Mouse (Mus musculus) gastrocnemius, postnatal 36 days (tissue): ENCODE measurements around the gene 1700024G13Rik. TPM values are rescaled to one million over a fixed set of nuclear protein-coding genes. Genes with fewer than 3 reads are reported as not detected.

Source experiments
- DNase-seq, 2 experiments: peaks; one replicate each; pipeline ENCODE4 v3.0.0; 2022
- intact Hi-C: fragments of 180-260 bp; cut with DNase I; formaldehyde crosslinking; loops from one replicate; pipeline ENCODE4 v1.15.1; 2025
- total RNA-seq, 2 experiments: library from RNA; stranded (reverse); gene quantifications; 2 replicates each; pipeline ENCODE4 v1.2.3; 2021

1700024G13Rik gene
- total RNA-seq, 2 experiments from 2014 or later = not detected

- intact Hi-C loops = no loop called here
- DNase-seq = no peak
Measured at GRCm38 (mm10) chr14:32332515-32333445, 55.4 kb downstream of the 1700024G13Rik start.

GRCm38 (mm10) chr14:32327366-32327765 lies 60.8 kb downstream of the 1700024G13Rik start:
- intact Hi-C loops = loop anchor here (10.0 kb wide), 1 partner anchor 267 kb away; the partner anchor contains the start of gene Prrxl1

More at GRCm38 (mm10) chr14:32327366-32327765, 60.8 kb downstream of the 1700024G13Rik start:
- DNase-seq = no peak

Other genes with a start within 250 kb of the 1700024G13Rik start
- gene Msmb, start 246.4 kb downstream of the 1700024G13Rik start, total RNA-seq = not detected
- gene Ncoa4, start 228.5 kb downstream of the 1700024G13Rik start, total RNA-seq = 10 to 100 TPM; 55.2 to 61.5 TPM
- gene Timm23, start 186.5 kb downstream of the 1700024G13Rik start, total RNA-seq = 100 to 1,000 TPM; 198 to 210 TPM
- gene Parg, start 186.4 kb downstream of the 1700024G13Rik start, total RNA-seq = 10 to 100 TPM; 17.1 to 19.9 TPM
- under 1 TPM; 0.42 to 0.89 TPM for gene Ogdhl, start 66.4 kb downstream of the 1700024G13Rik start, total RNA-seq
- gene Slc18a3, start 76.5 kb upstream of the 1700024G13Rik start, total RNA-seq = not detected
- not detected for gene Chat, start 77.6 kb upstream of the 1700024G13Rik start, total RNA-seq
- 1 to 10 TPM; 3.8 to 4.5 TPM for gene Ercc6, start 125.1 kb upstream of the 1700024G13Rik start, total RNA-seq
- not detected for gene Prrxl1, start 211.0 kb upstream of the 1700024G13Rik start, total RNA-seq